Mouse (Mus musculus): ENCODE results near the gene Rgs3.

DNA sequence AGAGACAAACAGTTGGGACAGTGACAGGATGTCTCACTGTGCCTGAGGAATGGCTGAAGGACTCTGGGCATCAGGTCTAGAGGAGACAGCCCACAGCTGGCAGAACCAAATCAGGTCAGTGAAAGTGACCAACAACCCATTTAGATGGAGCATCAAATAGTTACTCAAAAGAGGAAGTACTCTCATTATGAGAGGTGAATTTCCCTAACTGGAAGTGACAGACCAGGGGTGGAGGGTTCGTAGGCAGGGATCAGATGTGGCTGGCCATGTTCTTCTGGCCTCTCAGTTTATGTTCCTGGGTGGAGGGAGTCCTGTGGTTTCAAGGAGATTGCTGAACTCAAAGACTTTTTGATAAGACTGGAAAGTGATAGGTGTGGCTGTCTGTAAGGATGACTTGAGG lies 40.9 kb downstream of the Rgs3 start:
- TF ChIP-seq ZNF384 (IDR thresholded peaks at IDR 0.05; ENCODE audit: low read depth, low read length): no peak
- no peak for TF ChIP-seq POLR2A (IDR thresholded peaks at IDR 0.05; ENCODE audit: control insufficient read depth in 1 of 2, insufficient read depth in 1 of 2, low read depth in 1 of 2, low read length in 2 of 2, poor library complexity in 1 of 2)
- no peak for TF ChIP-seq MAX (IDR thresholded peaks at IDR 0.05; ENCODE audit: low read length)
- no peak for TF ChIP-seq MAFK (IDR thresholded peaks at IDR 0.05; ENCODE audit: borderline replicate concordance, low read depth, low read length)
